Comparison of ENCODE assay signal across 1 mouse cellular context in the genomic region with DNA sequence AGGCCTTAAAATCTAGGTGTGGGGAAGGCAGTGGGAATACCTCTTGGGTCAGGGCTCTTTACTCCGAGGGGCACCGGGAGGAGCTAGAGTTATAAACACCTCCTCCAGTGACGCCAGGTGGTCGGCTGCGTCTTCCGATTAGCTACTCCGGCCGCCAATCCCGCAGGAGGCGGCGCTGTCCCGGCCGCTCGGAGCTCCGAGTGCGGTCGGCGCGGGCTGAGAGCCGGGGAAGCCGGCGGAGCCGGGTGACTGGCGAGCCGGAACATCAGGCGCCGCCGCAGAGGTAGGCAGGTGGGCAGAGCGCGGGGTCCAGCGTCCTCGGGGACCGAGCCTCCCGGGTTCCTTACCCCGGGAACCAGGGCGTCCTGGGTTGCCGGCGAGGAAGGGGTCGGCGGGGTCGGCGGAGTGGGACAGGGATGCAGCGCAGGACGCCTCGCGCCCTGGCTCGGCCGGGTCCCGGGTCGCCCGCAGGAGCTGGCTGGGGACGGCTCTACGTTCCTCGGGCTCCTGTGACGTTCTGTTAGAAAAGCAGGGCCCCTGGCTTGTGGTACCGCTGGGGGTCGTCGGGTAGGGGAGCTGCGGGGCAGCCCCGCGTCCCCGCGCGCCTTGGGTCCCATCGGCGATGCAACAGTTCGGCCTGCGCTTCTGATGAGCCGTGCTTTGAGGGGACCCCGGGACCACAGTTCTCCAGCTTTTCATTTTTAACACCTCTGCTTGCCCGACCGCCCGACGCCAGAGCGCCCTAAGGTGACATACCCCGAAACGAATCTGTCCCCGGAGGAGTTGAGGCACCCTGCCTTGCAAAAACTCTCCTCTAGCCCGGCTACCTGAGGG.
TF ChIP-seq lines count a peak whose summit lies in the region.

Gene Plekhh2, plus strand, starts transcription at position 214 of the 834 bp plus-strand sequence.

TF ChIP-seq in CH12.LX, 34 proteins besides CTCF, POLR2A, EP300 and RAD21:
- TF ChIP-seq UBTF (IDR thresholded peaks at IDR 0.05; ENCODE audit: low read depth, low read length) = peak; percentile 52; the same call in 1 of the 2 replicates
- 0 out of 2 replicates have a peak, but pooled peaks have one; percentile 15 for TF ChIP-seq NELFE (IDR thresholded peaks at IDR 0.05; ENCODE audit: low read depth, low read length)
- peak; percentile 44; the same call in 1 of the 2 replicates for TF ChIP-seq TCF12 (IDR thresholded peaks at IDR 0.05; ENCODE audit: low read depth, low read length)
- no peak for TF ChIP-seq ZMIZ1 (IDR thresholded peaks at IDR 0.05; ENCODE audit: low read depth, low read length)
- no peak for TF ChIP-seq MAZ (IDR thresholded peaks at IDR 0.05; ENCODE audit: low read depth, low read length)
- 0 out of 2 replicates have a peak, but pooled peaks have one; percentile 6 for TF ChIP-seq MEF2A (IDR thresholded peaks at IDR 0.05; ENCODE audit: borderline replicate concordance, low read depth, low read length)
TF ChIP-seq in CH12.LX: peak in this region for 4.
